Mouse (Mus musculus): ENCODE results near the gene Gal3st4.

DNA sequence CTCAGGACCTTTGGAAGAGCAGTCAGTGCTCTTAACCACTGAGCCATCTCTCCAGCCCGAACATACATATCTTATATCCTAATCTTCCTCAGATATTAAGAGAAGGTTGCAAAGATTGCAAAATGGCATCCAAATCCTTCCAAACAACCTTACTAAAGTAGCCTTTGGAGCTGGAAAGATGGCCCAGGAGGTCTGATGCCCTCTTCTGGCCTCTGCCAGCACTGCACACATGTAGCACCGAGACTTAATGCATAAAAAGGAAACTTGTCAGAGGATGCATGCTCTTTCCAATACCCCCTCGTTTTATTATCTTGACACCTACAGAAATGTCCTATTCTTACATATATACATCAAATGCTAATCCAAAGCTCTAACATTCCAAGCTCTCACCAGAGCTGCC, 44.6 kb downstream of the Gal3st4 start:
- TF ChIP-seq POLR2A (IDR thresholded peaks at IDR 0.05; ENCODE audit: borderline replicate concordance, extremely low read depth, insufficient read depth, insufficient read length, poor library complexity, severe bottlenecking) (no peak), CTCF (IDR thresholded peaks at IDR 0.05; ENCODE audit: borderline replicate concordance, extremely low read depth, insufficient read depth, insufficient read length) (peak; percentile 45; the same call in 1 of the 2 replicates)

Data from brain, embryonic 14.5 days (tissue).